Mouse (Mus musculus) heart, adult 2 months (tissue): ENCODE results near the gene Chn2.

Source experiments
- CTCF ChIP-seq: fragments of 200-600 bp; IDR thresholded peaks from 2 replicates; pipeline ENCODE4 v1.8.1; 2022; ENCODE audit warnings: antibody characterized with exemption, mild to moderate bottlenecking, moderate library complexity
- EP300 ChIP-seq: fragments of 200-500 bp; IDR thresholded peaks from 2 replicates; pipeline ENCODE4 v1.6.1; 2011; ENCODE audit warnings: low read depth, low read length, control low read depth; ENCODE audit not compliant: insufficient read depth
- POLR2A ChIP-seq: fragments of 200-500 bp; IDR thresholded peaks from 2 replicates; pipeline ENCODE4 v1.6.1; 2011; ENCODE audit warnings: mild to moderate bottlenecking, low read depth, low read length, control low read depth; ENCODE audit not compliant: insufficient read depth

DNA sequence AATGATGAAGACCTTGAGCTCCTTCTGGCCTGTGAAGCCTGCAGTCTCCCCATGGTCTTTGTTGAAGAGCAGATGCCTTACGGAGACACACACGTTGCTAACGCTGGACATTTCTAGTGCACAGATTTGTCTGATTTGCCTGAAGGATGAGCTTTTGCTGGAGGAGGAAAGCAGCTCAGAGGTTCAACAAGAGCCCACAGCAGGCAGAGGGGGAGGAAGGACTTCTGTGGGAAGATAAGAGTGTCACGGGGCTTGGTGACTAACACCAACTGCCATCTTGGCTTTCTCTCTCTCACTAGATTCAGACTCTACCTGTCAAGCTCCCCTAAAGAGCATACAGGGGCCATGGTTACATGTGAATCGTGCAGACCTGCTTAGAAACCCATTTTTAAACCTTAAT lies 37.3 kb downstream of the Chn2 start:
- TF ChIP-seq CTCF: no peak
- no peak for TF ChIP-seq POLR2A
- no peak for TF ChIP-seq EP300
